Mouse (Mus musculus) myocyte (in vitro differentiated cells): ENCODE data around the gene Edn3. TPM values are rescaled to one million over a fixed set of nuclear protein-coding genes. Genes with fewer than 3 reads are reported as not detected.

Source experiments
- H3K27me3 ChIP-seq: one replicate; pipeline ENCODE4 v1.6.1; 2011; ENCODE audit not compliant: control insufficient read depth, insufficient read depth, insufficient read length
- H3K36me3 ChIP-seq: one replicate; pipeline ENCODE4 v1.6.1; 2011; ENCODE audit not compliant: control insufficient read depth, insufficient read depth
- H3K4me2 ChIP-seq: one replicate; pipeline ENCODE4 v1.6.1; 2011; ENCODE audit warnings: low read depth, control low read depth
- H3K4me3 ChIP-seq: one replicate; pipeline ENCODE4 v1.5.1; 2011; ENCODE audit warnings: mild to moderate bottlenecking, control low read depth, moderate library complexity
- H3K79me2 ChIP-seq: one replicate; pipeline ENCODE4 v1.6.1; 2011; ENCODE audit not compliant: control insufficient read depth, insufficient read depth
- H3ac ChIP-seq: one replicate; pipeline ENCODE4 v1.6.1; 2011; ENCODE audit not compliant: control insufficient read depth, insufficient read length
- CEBPB ChIP-seq: IDR thresholded peaks from 2 replicates; pipeline ENCODE4 v1.6.1; 2011; ENCODE audit warnings: mild to moderate bottlenecking, moderate library complexity; ENCODE audit not compliant: poor library complexity, insufficient read depth, severe bottlenecking
- E2F4 ChIP-seq: IDR thresholded peaks from one replicate; pipeline ENCODE4 v1.6.1; 2011; ENCODE audit warnings: mild to moderate bottlenecking, control low read depth, moderate library complexity; ENCODE audit not compliant: insufficient read depth
- MAX ChIP-seq: IDR thresholded peaks from one replicate; pipeline ENCODE4 v1.6.1; 2011; ENCODE audit warnings: low read depth, mild to moderate bottlenecking, control low read depth
- MYOD1 ChIP-seq, 3 experiments: IDR thresholded peaks; one replicate each; pipeline ENCODE4 v1.6.1; 2011; ENCODE audit warnings: control low read depth in 2 of 3, low read depth in 2 of 3, mild to moderate bottlenecking in 2 of 3, moderate library complexity in 1 of 3; ENCODE audit not compliant: insufficient read length in 2 of 3, control insufficient read depth in 1 of 3
- MYOG ChIP-seq, 3 experiments: IDR thresholded peaks; one replicate each; pipeline ENCODE4 v1.6.1; 2011; ENCODE audit warnings: control low read depth in 2 of 3, low read depth in 2 of 3, mild to moderate bottlenecking in 2 of 3; ENCODE audit not compliant: insufficient read length in 2 of 3, control insufficient read depth in 1 of 3, insufficient read depth in 1 of 3
- POLR2A ChIP-seq: IDR thresholded peaks from one replicate; pipeline ENCODE4 v1.6.1; 2011; ENCODE audit warnings: low read depth, mild to moderate bottlenecking, control low read depth, moderate library complexity; ENCODE audit not compliant: insufficient read length
- POLR2AphosphoS2 ChIP-seq: IDR thresholded peaks from one replicate; pipeline ENCODE4 v1.6.1; 2011; ENCODE audit warnings: low read depth, control low read depth; ENCODE audit not compliant: insufficient read length
- REST ChIP-seq: IDR thresholded peaks from one replicate; pipeline ENCODE4 v1.6.1; 2011; ENCODE audit warnings: mild to moderate bottlenecking, control low read depth, moderate library complexity; ENCODE audit not compliant: insufficient read depth, insufficient read length
- SRF ChIP-seq: IDR thresholded peaks from one replicate; pipeline ENCODE4 v1.6.1; 2011; ENCODE audit warnings: low read depth; ENCODE audit not compliant: control insufficient read depth, insufficient read length
- TCF12 ChIP-seq: IDR thresholded peaks from one replicate; pipeline ENCODE4 v1.6.1; 2011; ENCODE audit warnings: mild to moderate bottlenecking, control low read depth; ENCODE audit not compliant: poor library complexity, insufficient read depth, severe bottlenecking
- TCF3 ChIP-seq: IDR thresholded peaks from one replicate; pipeline ENCODE4 v1.6.1; 2011; ENCODE audit warnings: low read depth, control low read depth; ENCODE audit not compliant: insufficient read length
- USF1 ChIP-seq: IDR thresholded peaks from one replicate; pipeline ENCODE4 v1.6.1; 2011; ENCODE audit warnings: low read depth, mild to moderate bottlenecking, control low read depth, moderate library complexity
- polyA plus RNA-seq: library from polyadenylated mRNA; unstranded; fragments of >200 nt; fragmentation: generic; extraction: Trizol; gene quantifications from one replicate; pipeline ENCODE4 v1.2.1, GENCODE M21; 2012; ENCODE audit warnings: missing spikeins

Gene Edn3
- polyA plus RNA-seq, 1 experiment: not detected

GRCm38 (mm10) chr2:174803661-174804060, 43.2 kb downstream of the Edn3 start:
- Histone ChIP-seq H3K79me2 (no peaks in the 10 kb centered on the region), H3K36me3 (no peaks in the 10 kb centered on the region), H3ac (no peak overlapping the region), H3K4me3 (no peak overlapping the region), H3K4me2 (no peak overlapping the region), H3K27me3 (no peaks in the 10 kb centered on the region)
- TF ChIP-seq POLR2AphosphoS2: no peak
- TF ChIP-seq REST: no peak
- TF ChIP-seq MYOG (IDR thresholded peaks at IDR 0.05; ENCODE audit: control insufficient read depth in 1 of 3, insufficient read depth in 1 of 3, insufficient read length in 2 of 3, low read depth in 2 of 3): no peak
- TF ChIP-seq POLR2A: no peak
- TF ChIP-seq E2F4: no peak
- no peak for TF ChIP-seq TCF3

GRCm38 (mm10) chr2:174807900-174808299, 47.5 kb downstream of the Edn3 start:
- Histone ChIP-seq H3K4me2 (no peak overlapping the region), H3K36me3 (no peaks in the 10 kb centered on the region), H3K4me3 (no peak overlapping the region), H3K27me3 (no peaks in the 10 kb centered on the region), H3ac (no peak overlapping the region), H3K79me2 (no peaks in the 10 kb centered on the region)
- TF ChIP-seq E2F4: no peak
- no peak for TF ChIP-seq USF1

GRCm38 (mm10) chr2:174809296-174809695, 48.9 kb downstream of the Edn3 start:
- H3ac ChIP-seq: no peak overlapping the region
- no peak overlapping the region for H3K4me2 ChIP-seq
- H3K4me3 ChIP-seq: no peak overlapping the region
- H3K27me3 ChIP-seq: no peaks in the 10 kb centered on the region
- TF ChIP-seq MAX (no peak), E2F4 (no peak), MYOG (IDR thresholded peaks at IDR 0.05; ENCODE audit: control insufficient read depth in 1 of 3, insufficient read depth in 1 of 3, insufficient read length in 2 of 3, low read depth in 2 of 3) (no peak), USF1 (no peak)
- H3K36me3 ChIP-seq: no peaks in the 10 kb centered on the region
- H3K79me2 ChIP-seq: no peaks in the 10 kb centered on the region

- TF ChIP-seq MAX (no peak), POLR2A (no peak)
- H3ac ChIP-seq: no peak overlapping the region
- H3K79me2 ChIP-seq: no peaks in the 10 kb centered on the region
- no peak overlapping the region for H3K4me3 ChIP-seq
- no peaks in the 10 kb centered on the region for H3K36me3 ChIP-seq
- H3K27me3 ChIP-seq: no peaks in the 10 kb centered on the region
- H3K4me2 ChIP-seq: no peak overlapping the region
Observed at GRCm38 (mm10) chr2:174813306-174813705, 52.9 kb downstream of the Edn3 start.

GRCm38 (mm10) chr2:174816163-174816562, 55.7 kb downstream of the Edn3 start:
- Histone ChIP-seq H3K4me2 (no peak overlapping the region), H3ac (no peak overlapping the region), H3K27me3 (no peaks in the 10 kb centered on the region), H3K79me2 (no peaks in the 10 kb centered on the region), H3K4me3 (no peak overlapping the region), H3K36me3 (no peaks in the 10 kb centered on the region)
- TF ChIP-seq TCF3 (no peak), POLR2A (no peak), MYOG (IDR thresholded peaks at IDR 0.05; ENCODE audit: control insufficient read depth in 1 of 3, insufficient read depth in 1 of 3, insufficient read length in 2 of 3, low read depth in 2 of 3) (no peak), POLR2AphosphoS2 (no peak), E2F4 (no peak), SRF (no peak), MYOD1 (IDR thresholded peaks at IDR 0.05; ENCODE audit: control insufficient read depth in 1 of 3, insufficient read length in 2 of 3, low read depth in 2 of 3) (no peak), REST (no peak), USF1 (no peak), MAX (no peak), CEBPB (no peak), TCF12 (no peak)

- H3K4me2 ChIP-seq: no peak overlapping the region
Observed at GRCm38 (mm10) chr2:174820286-174820685, 59.9 kb downstream of the Edn3 start.

More at GRCm38 (mm10) chr2:174820286-174820685, 59.9 kb downstream of the Edn3 start:
- Histone ChIP-seq H3K4me3 (no peak overlapping the region), H3ac (no peak overlapping the region), H3K79me2 (no peaks in the 10 kb centered on the region), H3K36me3 (no peaks in the 10 kb centered on the region), H3K27me3 (no peaks in the 10 kb centered on the region)
- TF ChIP-seq MAX (no peak), POLR2A (no peak), MYOD1 (IDR thresholded peaks at IDR 0.05; ENCODE audit: control insufficient read depth in 1 of 3, insufficient read length in 2 of 3, low read depth in 2 of 3) (no peak), REST (no peak), POLR2AphosphoS2 (no peak), MYOG (IDR thresholded peaks at IDR 0.05; ENCODE audit: control insufficient read depth in 1 of 3, insufficient read depth in 1 of 3, insufficient read length in 2 of 3, low read depth in 2 of 3) (no peak), SRF (no peak)
